Mouse (Mus musculus) liver, embryonic 11.5 days (tissue): Measurements from ENCODE around the gene Olfr860. TPM values are rescaled to one million over a fixed set of nuclear protein-coding genes. Genes with fewer than 3 reads are reported as not detected.
"Not testable (repeated sequence)": the region's sequence is repeated elsewhere in the genome, so short reads cannot be mapped to it uniquely, and the experiment has no call there.

Experiments used
- ATAC-seq: fragments of 200-750 bp; cut with Nextera tagmentation; replicated peaks from 2 replicates; pipeline ENCODE4 v1.8.0; 2017; ENCODE audit warnings: moderate number of reproducible peaks, mild to moderate bottlenecking, moderate TSS enrichment, moderate library complexity; ENCODE audit not compliant: low FRiP score
- DNase-seq: peaks from one replicate; pipeline ENCODE4 v3.0.0-alpha.2; 2017; ENCODE audit warnings: low spot score
- H3K27ac ChIP-seq: fragments of 300-500 bp; sonication (generic); 2 replicates; pipeline ENCODE4 v1.5.1; 2014; ENCODE audit warnings: mild to moderate bottlenecking, low read depth, low read length, control low read depth
- H3K27me3 ChIP-seq: fragments of 300-500 bp; sonication (generic); replicated peaks from 2 replicates; pipeline ENCODE4 v1.6.1; 2014; ENCODE audit warnings: low read length, mixed read lengths; ENCODE audit not compliant: control insufficient read depth, insufficient read depth
- H3K36me3 ChIP-seq: fragments of 300-500 bp; sonication (generic); 2 replicates; pipeline ENCODE4 v1.6.1; 2014; ENCODE audit warnings: mild to moderate bottlenecking, low read length, moderate library complexity, mixed read lengths; ENCODE audit not compliant: control insufficient read depth, insufficient read depth
- H3K4me1 ChIP-seq: fragments of 300-500 bp; sonication (generic); replicated peaks from 2 replicates; pipeline ENCODE4 v1.6.1; 2014; ENCODE audit warnings: low read length, mixed read lengths; ENCODE audit not compliant: control insufficient read depth, insufficient read depth
- H3K4me2 ChIP-seq: fragments of 300-500 bp; sonication (generic); 2 replicates; pipeline ENCODE4 v1.6.1; 2014; ENCODE audit warnings: mild to moderate bottlenecking, control low read depth, moderate library complexity
- H3K4me3 ChIP-seq: fragments of 300-500 bp; sonication (generic); 2 replicates; pipeline ENCODE4 v1.5.1; 2014; ENCODE audit warnings: low read depth, low read length, control low read depth
- H3K9ac ChIP-seq: fragments of 300-500 bp; sonication (generic); 2 replicates; pipeline ENCODE4 v1.6.1; 2014; ENCODE audit warnings: low read depth, low read length, control low read depth
- H3K9me3 ChIP-seq: fragments of 300-500 bp; sonication (generic); 2 replicates; pipeline ENCODE4 v1.6.1; 2016; ENCODE audit warnings: low read length, inconsistent platforms, mixed read lengths; ENCODE audit not compliant: control insufficient read depth
- WGBS: fragments of 180-500 bp; shearing (Covaris S2); extraction: QIAGEN DNeasy Blood & Tissue Kit; methylation state at CpG from one replicate; pipeline ENCODE4 v1.1.7; 2014; 5-methylcytosine and 5-hydroxymethylcytosine counted together
- polyA plus RNA-seq: library from polyadenylated mRNA; unstranded; fragments of >200 nt; fragmentation: Nextera tagmentation; extraction: Ambion mirVana; gene quantifications from 2 replicates; pipeline ENCODE4 v1.2.1, GENCODE M21; 2014

Olfr860 gene
- not detected in 2 replicates for polyA plus RNA-seq

DNA sequence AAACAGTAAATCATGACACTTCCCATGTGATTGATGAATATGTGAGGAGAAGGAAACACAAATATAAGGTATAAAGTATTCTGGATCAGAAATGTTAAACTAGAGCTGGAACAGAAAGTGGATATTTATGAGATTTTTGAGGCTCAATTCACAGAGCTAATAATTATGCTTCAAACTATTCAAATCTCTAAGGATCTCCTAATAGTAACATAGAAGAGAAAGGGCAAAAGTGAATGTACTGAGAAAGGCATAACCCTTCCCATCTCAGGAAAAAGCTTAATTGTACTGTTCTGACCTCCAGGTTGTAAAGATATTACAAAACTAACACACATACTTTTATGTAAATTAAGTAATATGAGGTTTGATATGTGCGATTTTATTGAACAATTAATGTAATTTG, at the start of gene Olfr860:
Olfr860 (minus strand) TSS at position 101 of the 400 bp plus-strand sequence.
- DNase-seq (no peak), ATAC-seq (no peak)
- H3K4me1 ChIP-seq = no peaks in the 10 kb centered on the region
- H3K9me3 ChIP-seq = no peaks in the 10 kb centered on the region
- no peaks in the 10 kb centered on the region for H3K27me3 ChIP-seq
- 63% methylated on average over 1 of the region's 1 CpGs for WGBS
- no peak within 1 kb of the TSS for H3K27ac ChIP-seq
- no peaks in the 10 kb centered on the region for H3K36me3 ChIP-seq
- no peak within 1 kb of the TSS for H3K9ac ChIP-seq
- no peak within 1 kb of the TSS for H3K4me2 ChIP-seq
- H3K4me3 ChIP-seq = no peak within 1 kb of the TSS

DNA sequence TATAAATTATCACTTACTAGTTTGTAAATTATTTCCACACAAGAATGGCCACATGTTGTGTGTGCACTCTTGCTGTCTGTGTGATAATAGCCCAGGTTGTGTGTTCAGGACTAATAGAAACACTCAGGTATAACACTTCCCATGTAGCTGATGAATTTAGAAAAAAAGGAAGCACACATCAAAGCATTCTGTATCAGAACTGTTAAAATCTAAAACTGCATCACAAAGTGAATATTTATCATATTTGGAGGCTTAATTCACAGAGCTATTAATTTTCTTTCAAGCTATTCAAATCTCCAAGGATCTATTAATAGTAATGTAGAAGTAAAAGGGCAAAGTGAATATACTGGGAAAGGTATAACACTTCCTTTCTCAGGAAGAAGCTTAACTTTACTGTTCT, 38.4 kb upstream of the Olfr860 start, which contains the start of gene Olfr862:
Olfr862 (minus strand) TSS at position 101 of the 400 bp plus-strand sequence.
- H3K9ac ChIP-seq = no peak within 1 kb of the TSS
- no peak within 1 kb of the TSS for H3K27ac ChIP-seq
- ATAC-seq (no peak), DNase-seq (no peak)
- H3K4me2 ChIP-seq = no peak within 1 kb of the TSS
- no peaks in the 10 kb centered on the region for H3K36me3 ChIP-seq
- H3K27me3 ChIP-seq = no peaks in the 10 kb centered on the region
- H3K9me3 ChIP-seq = 0 out of 2 replicates have a peak, but pooled peaks cover 3% of the 10 kb centered on the region
- no peaks in the 10 kb centered on the region for H3K4me1 ChIP-seq
- no peak within 1 kb of the TSS for H3K4me3 ChIP-seq

DNA sequence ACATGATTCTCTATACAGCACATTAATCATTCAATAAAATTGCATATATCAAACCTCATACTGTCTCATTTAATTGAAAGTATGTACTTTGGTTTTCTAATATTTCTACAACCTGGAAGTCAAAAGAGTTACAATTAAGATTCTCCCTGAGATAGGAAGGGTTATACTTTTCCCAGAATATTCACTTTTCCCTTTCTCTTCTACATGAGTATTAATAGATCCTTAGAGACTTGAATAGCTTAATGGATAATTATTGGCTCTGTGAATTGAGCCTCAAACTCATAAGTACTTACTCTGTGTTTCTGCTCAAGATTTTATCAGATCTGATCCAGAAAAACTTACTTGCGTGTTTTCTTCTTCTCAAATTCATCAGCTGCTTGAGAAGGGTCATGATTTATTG, 44.9 kb downstream of the Olfr860 start, which contains the start of gene Olfr859:
Olfr859 (plus strand) TSS at position 301 of the 400 bp plus-strand sequence.
- not testable (repeated sequence) for H3K4me1 ChIP-seq, H3K27me3 ChIP-seq, ATAC-seq, DNase-seq, H3K4me3 ChIP-seq, H3K27ac ChIP-seq, H3K9me3 ChIP-seq, H3K4me2 ChIP-seq, H3K9ac ChIP-seq, H3K36me3 ChIP-seq
- WGBS = 53% methylated on average over 1 of the region's 1 CpGs

DNA sequence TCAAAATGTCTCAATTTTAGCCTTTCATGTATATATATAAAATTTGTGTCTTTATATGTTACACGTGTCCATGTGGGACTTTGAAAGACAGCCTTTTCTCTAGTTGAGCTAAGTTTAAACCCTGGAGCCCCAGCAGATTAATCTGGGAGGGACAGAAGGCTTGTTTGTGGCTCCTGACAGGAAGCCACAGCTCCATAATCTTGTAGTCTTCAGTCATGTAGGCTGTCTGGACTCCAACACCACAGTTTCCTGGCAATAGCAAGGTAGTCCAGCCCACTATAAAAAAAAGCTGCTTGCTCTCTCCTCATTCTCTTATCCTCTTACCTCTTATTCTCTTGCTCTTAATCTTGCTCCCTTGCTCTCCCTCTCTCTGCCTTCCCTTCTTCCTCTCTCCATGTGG, 46.5 kb downstream of the Olfr860 start:
- WGBS = 62% methylated on average over 1 of the region's 1 CpGs
- no peaks in the 10 kb centered on the region for H3K36me3 ChIP-seq
- H3K4me2 ChIP-seq = no peak overlapping the region
- H3K4me1 ChIP-seq = no peaks in the 10 kb centered on the region
- DNase-seq = no peak
- ATAC-seq = no peak
- no peak overlapping the region for H3K9ac ChIP-seq
- H3K27me3 ChIP-seq = no peaks in the 10 kb centered on the region
- H3K9me3 ChIP-seq = no peaks in the 10 kb centered on the region
- no peak overlapping the region for H3K27ac ChIP-seq
- H3K4me3 ChIP-seq = no peak overlapping the region

Other genes starting within 250 kb of the Olfr860 start
- 23.7 and 28.4 TPM in 2 replicates for gene Zfp317, start 227.6 kb downstream of the Olfr860 start, polyA plus RNA-seq
- gene Olfr857, start 140.3 kb downstream of the Olfr860 start, polyA plus RNA-seq = not detected in 2 replicates
- not detected in 2 replicates for gene Olfr58, start 69.5 kb downstream of the Olfr860 start, polyA plus RNA-seq
- gene Olfr859, start 44.8 kb downstream of the Olfr860 start, polyA plus RNA-seq = not detected in 2 replicates
- not detected in 2 replicates for gene Olfr862, start 38.3 kb upstream of the Olfr860 start, polyA plus RNA-seq
- 0.32 and 0.34 TPM in 2 replicates for gene Olfr77, start 67.1 kb upstream of the Olfr860 start, polyA plus RNA-seq
- gene Olfr866, start 178.3 kb upstream of the Olfr860 start, polyA plus RNA-seq = not detected in 2 replicates
- not detected in 2 replicates for gene Olfr867, start 207.8 kb upstream of the Olfr860 start, polyA plus RNA-seq
- gene Olfr868, start 248.9 kb upstream of the Olfr860 start, polyA plus RNA-seq = not detected in 2 replicates